Mouse (Mus musculus): ENCODE data around the gene Stk35. TPM values are rescaled to one million over a fixed set of nuclear protein-coding genes. Genes with fewer than 3 reads are reported as not detected.

Gene Stk35
- 1 to 10 TPM; 5.0 to 8.9 TPM for total RNA-seq (2021)
- long read RNA-seq, experiment 1, result 0 reads
- long read RNA-seq, experiment 2, result 0 reads

DNA sequence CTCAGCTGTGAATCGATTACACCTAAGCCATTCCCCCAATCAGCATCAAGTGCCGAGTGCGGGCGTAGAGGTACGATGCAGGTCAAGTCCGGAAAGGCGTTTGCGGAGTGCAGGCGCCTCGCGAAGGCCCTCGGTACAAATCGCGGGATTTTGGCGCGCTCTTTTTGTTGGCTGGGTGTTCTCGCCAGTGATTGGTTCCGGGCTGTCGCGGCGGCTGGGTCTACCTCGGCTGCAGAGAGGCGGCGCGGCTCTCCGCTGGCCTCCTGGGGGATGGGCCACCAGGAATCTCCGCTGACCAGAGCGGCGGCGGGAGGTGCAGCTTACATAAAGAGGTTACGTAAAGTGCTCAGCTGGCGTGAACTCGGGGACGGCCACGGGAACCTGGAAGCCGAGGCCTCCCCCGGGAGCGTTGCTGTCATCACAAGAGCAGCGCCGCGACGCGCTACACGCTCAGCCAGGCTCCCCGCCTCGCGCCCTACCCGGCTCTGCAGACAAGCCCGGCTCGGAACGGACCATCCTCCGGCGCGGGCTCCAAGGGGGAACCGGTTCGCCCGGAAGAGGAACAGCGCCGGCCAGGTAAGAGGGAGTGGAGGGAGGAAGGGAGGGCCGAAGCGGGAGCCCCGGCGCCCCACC, at the start of gene Stk35:
Gene Stk35, plus strand, starts transcription at position 247 of the 633 bp plus-strand sequence.
- TF ChIP-seq CTCF (IDR thresholded peaks at IDR 0.05), result peak; percentile 53
- Histone ChIP-seq H3K27ac (peak within 1 kb of the TSS; percentile 96), H3K4me3 (peak within 1 kb of the TSS; percentile 93)
- intact Hi-C loops (cut with DNase I), result loop anchor here (5.0 to 10.0 kb wide), 2 partner anchors 377 to 474 kb away; partner anchors contain the start of genes Nop56 and Snrpb
- peak; percentile 94 for DNase-seq

DNA sequence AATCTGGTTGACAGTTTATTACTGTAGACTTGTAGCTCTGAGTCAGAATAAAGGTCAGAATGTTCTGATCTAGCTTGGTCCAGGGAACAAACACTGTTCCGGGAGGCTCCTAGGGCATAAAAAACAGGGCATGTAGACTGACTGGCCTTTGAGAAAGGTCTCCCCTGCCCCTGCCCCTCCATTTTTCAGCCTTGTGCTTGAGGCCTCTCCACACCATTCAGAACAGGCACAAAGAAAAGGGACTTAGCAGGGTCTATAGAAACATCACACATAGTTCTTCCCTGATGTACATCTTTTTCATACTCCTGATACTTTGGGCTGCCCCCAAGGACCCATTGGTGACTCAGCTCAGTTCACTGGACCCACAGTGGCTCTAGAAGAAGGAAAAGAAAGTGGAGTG, 18.3 kb upstream of the Stk35 start:
- no peak overlapping the region for H3K27ac ChIP-seq
- H3K4me3 ChIP-seq, result no peak overlapping the region
- no peak for TF ChIP-seq CTCF (IDR thresholded peaks at IDR 0.05)
- intact Hi-C loops (cut with DNase I), result no loop called here
- DNase-seq, result no peak

DNA sequence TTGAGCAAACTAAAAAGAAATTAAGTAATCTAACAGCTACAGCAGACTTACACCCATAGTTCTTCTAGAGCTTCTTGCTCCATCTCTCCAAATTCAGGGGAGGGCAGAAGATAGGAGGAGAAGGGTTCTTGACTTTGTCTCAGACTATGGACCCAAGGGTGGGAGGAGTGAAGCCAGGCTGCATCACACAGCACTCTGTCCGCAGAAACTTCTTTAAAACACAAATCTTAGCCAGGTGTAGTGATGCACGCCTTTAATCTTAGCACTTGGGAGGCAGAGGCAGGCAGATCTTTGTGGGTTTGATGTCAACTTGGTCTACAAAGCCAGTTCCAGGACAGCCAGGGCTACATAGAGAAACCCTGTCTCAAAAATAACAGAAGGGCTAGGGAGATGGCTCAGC, 3.8 kb upstream of the Stk35 start:
- intact Hi-C loops (cut with DNase I), result no loop called here
- TF ChIP-seq CTCF (IDR thresholded peaks at IDR 0.05), result no peak
- DNase-seq, result no peak

DNA sequence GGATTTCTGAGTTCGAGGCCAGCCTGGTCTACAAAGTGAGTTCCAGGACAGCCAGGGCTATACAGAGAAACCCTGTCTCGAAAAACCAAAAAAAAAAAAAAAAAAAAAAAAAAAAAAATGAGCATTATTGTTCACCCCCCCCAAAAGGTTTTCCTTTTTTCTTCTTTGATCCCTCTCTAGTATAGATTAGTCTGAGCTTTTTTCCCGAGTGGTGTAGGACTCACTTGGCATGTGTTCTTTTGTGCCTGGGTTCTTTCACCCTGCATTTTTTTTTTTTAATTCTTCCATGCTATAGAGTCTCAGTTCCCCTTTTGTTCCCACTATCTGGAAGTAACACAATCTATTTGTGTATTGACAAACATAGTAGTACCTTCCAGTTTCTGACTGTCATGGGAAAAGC, 2.6 kb upstream of the Stk35 start:
- no peak overlapping the region for H3K27ac ChIP-seq
- H3K4me3 ChIP-seq, result no peak overlapping the region
- intact Hi-C loops (cut with DNase I), result no loop called here
- no peak for TF ChIP-seq CTCF (IDR thresholded peaks at IDR 0.05)
- DNase-seq, result no peak

More for the DNA sequence above, 3.8 kb upstream of the Stk35 start:
- Histone ChIP-seq H3K27ac (no peak overlapping the region), H3K4me3 (no peak overlapping the region)

DNA sequence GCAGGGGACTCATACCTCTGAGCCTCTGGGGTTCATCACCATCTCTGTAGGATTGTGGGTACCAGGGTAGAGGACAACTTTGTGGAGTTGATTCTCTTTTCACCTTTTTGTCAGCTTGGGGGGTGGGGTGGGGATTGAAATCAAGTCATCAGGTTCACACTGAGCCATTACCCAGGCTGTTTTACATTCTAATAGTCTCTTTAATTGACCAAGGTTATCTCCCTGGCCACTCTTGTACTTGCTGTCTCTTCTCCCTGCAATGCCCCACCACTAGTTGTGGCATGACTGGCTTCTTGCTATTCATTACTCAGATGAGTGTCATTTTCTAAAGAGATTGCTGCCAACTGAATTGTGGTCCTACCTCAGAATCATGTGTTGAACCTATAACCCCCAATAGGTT, 1.9 kb upstream of the Stk35 start:
- TF ChIP-seq CTCF (IDR thresholded peaks at IDR 0.05), result no peak
- Histone ChIP-seq H3K4me3 (no peak overlapping the region), H3K27ac (no peak overlapping the region)
- DNase-seq, result no peak
- intact Hi-C loops (cut with DNase I), result no loop called here

DNA sequence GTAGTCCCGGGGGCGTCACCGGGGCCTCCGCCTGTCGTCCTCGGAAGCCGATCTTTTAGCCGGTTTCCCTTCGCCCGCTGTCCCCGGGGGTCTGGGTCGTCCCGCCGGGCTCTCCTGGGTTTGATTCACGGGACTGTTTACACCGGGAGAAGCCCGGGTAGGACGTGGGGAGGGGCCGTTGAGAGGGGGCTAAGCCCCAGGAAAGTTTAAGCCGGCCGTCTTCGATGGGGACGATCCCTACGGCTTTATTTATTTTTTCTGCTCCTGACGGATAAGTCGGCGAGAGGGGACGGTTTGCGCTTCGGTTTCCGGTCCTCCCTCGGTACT, 550 bp downstream of the Stk35 start:
- H3K27ac ChIP-seq, result peak overlapping the region; percentile 96
- intact Hi-C loops (cut with DNase I), result loop anchor here (5.0 to 10.0 kb wide), 2 partner anchors 376 to 474 kb away; partner anchors contain the start of genes Nop56 and Snrpb
- no peak for DNase-seq
- peak overlapping the region; percentile 93 for H3K4me3 ChIP-seq
- TF ChIP-seq CTCF (IDR thresholded peaks at IDR 0.05), result no peak

DNA sequence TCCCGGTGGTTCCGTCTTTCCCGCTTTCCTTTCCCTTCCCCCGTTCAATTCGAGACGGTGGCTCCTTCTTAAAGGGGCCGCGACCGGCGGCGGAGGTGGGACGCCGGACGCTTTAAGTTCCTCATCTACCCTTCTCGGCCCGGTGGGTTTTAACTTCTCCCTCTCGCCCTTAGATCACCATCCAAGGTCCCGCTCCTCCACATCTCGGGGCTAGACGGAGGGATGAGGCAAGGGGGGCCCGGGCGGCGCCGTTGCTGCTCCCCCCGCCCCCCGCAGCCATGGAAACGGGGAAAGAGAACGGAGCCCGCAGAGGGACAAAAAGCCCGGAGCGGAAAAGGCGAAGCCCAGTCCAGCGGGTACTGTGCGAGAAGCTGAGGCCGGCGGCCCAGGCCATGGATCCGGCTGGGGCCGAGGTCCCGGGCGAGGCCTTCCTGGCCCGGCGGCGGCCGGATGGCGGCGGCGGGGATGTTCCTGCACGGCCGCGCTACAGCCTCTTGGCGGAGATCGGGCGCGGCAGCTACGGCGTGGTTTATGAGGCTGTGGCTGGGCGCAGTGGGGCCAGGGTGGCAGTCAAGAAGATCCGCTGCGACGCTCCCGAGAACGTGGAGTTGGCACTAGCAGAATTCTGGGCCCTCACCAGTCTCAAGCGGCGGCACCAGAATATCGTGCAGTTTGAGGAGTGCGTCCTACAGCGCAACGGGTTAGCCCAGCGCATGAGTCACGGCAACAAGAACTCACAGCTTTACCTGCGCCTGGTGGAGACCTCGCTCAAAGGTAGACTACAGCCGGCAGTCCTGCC, 1.1 kb downstream of the Stk35 start:
- H3K27ac ChIP-seq, result peak overlapping the region; percentile 96
- peak; percentile 95 for DNase-seq
- no peak for TF ChIP-seq CTCF (IDR thresholded peaks at IDR 0.05)
- intact Hi-C loops (cut with DNase I), result loop anchor here (5.0 to 10.0 kb wide), 2 partner anchors 376 to 473 kb away; partner anchors contain the start of genes Nop56 and Snrpb
- H3K4me3 ChIP-seq, result peak overlapping the region; percentile 93

DNA sequence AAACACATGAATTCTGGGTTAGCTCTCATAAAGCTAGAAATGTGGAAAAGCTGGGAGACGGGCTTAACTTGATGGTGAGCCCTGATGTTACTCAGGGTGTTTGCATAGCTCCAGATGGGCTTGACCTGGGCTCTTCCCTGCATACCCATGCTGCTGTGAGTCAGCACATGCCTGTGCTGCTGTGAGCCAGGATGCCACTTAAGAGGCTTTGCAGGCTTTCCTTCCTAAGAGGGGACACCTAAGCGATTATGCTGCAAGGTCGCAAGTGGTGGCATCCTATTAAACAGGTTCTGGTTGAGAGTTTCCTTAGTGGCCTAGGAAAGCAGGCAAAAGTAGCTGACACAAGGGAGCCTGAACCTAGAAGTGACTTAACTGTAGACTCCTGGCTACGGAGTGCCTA, 5.2 kb downstream of the Stk35 start:
- TF ChIP-seq CTCF (IDR thresholded peaks at IDR 0.05), result no peak
- no peak overlapping the region for H3K27ac ChIP-seq
- intact Hi-C loops (cut with DNase I), result loop anchor here (10.0 kb wide), 1 partner anchor 469 kb away; the partner anchor contains the start of gene Nop56

DNA sequence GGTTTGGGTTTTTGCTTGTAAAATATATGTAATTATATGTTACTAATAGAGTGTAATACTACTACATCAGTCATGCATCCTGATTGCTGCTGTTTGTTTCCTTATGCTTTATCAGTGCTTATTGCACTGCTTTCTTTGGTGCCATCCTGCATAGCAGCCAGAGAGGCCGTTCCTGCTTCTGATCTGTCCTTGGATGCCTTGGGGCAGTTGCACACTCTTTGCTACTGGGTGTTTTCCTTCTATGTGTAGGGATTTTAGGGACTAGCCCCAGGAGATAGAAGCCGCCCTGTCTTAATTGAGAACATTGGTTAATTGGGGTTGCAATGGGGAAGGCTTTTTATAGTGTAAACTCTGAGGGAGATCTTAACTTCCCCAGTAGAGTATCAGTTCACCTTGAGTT, 6.2 kb downstream of the Stk35 start:
- H3K4me3 ChIP-seq, result no peak overlapping the region
- DNase-seq, result no peak
- TF ChIP-seq CTCF (IDR thresholded peaks at IDR 0.05), result no peak
- no peak overlapping the region for H3K27ac ChIP-seq
- intact Hi-C loops (cut with DNase I), result loop anchor here (10.0 kb wide), 1 partner anchor 468 kb away; the partner anchor contains the start of gene Nop56

More for the DNA sequence above, 5.2 kb downstream of the Stk35 start:
- H3K4me3 ChIP-seq, result no peak overlapping the region
- no peak for DNase-seq

DNA sequence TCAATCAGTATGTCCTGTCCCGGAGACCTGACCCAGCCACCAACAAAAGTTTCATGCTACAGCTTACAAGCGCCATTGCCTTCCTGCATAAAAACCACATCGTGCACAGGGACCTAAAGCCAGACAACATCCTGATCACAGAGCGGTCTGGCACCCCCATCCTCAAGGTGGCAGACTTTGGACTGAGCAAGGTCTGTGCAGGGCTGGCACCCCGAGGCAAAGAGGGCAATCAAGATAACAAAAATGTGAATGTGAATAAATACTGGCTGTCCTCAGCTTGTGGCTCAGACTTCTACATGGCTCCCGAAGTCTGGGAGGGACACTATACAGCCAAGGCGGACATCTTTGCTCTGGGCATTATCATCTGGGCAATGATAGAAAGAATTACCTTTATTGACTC, 10.2 kb downstream of the Stk35 start:
- Histone ChIP-seq H3K27ac (no peak overlapping the region), H3K4me3 (no peak overlapping the region)
- intact Hi-C loops (cut with DNase I), result no loop called here
- no peak for TF ChIP-seq CTCF (IDR thresholded peaks at IDR 0.05)
- no peak for DNase-seq

DNA sequence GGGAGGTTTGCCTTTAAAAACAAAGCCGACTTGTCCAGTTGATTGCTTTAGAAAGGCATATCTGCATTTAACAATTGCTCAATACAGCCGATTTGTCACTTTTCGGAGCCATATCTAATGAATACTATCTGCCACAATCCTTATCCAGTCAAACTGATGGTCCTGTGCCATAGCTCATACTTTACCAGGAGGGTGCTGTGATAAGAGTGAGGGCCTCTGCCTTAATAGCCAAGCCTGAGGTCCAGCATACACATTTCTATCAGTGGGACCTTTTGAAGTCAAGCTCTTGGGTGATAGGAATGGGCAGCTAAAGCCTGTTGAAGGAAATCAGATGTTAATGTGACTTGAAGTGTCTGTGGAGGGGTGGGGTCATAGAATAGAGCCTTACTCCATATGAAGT, 13.7 kb downstream of the Stk35 start:
- no peak for DNase-seq
- intact Hi-C loops (cut with DNase I), result no loop called here
- no peak for TF ChIP-seq CTCF (IDR thresholded peaks at IDR 0.05)
- H3K4me3 ChIP-seq, result no peak overlapping the region
- H3K27ac ChIP-seq, result no peak overlapping the region

DNA sequence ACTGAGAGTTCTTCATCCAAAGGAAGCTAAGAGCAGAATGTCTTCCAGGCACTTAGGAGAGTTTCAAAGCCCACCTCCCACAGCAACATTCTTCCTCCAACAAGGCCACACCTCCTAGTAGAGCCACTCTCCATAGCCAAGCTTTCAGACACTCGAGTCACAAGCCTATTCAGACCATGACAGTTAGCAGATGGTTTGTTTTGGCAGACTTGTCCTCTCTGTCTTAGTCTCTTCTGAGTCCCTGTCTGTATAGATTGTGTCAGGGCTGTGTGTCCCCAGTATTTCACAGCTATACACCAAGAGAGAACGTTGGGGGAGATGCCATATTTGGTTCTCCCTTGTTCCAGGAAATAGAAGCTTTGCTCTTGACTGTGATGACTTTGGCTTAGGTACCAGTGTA, 14.8 kb downstream of the Stk35 start:
- TF ChIP-seq CTCF (IDR thresholded peaks at IDR 0.05), result no peak
- no peak for DNase-seq
- intact Hi-C loops (cut with DNase I), result no loop called here
- H3K4me3 ChIP-seq, result no peak overlapping the region
- no peak overlapping the region for H3K27ac ChIP-seq

DNA sequence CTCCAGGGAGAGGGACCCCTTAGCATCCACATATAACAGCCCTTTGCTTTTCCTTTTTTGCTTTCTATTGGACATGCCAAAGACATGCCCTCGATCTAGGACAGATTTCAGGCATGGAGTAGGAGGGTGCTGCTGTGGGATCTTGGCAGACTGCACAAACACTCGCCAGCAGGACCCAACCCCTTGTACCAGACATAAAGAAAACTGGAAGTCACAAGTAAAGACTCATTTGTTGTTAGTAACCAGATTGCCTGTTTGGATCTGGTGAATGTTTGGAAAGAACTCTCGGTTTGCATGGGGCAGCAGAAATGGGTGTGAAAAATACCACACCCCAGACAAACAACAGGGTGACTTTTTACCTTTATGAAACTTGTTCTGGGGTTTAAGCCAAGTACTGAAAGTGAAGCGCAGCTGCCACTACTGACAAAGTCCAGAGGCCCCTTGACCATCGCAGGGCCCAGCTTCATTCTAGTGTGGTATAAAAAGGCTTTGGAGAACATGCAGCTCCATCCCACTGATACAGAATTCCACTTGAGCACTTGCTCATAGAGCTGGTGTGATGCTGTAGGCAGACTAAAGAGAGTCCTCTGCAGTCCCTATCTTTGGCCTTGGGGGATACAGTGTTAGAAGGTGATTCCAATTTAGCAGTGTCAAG, 17.4 kb downstream of the Stk35 start:
- no peak for TF ChIP-seq CTCF (IDR thresholded peaks at IDR 0.05)
- intact Hi-C loops (cut with DNase I), result no loop called here
- H3K4me3 ChIP-seq, result no peak overlapping the region
- H3K27ac ChIP-seq, result peak overlapping the region; percentile 16; the same call in 1 of the 2 replicates
- no peak for DNase-seq
